Mouse (Mus musculus) R1 (cell line): ENCODE data around the gene Sh2b1.
"Not testable (repeated sequence)": the region's sequence is repeated elsewhere in the genome, so short reads cannot be mapped to it uniquely, and the experiment has no call there.

Experiments used
- DNase-seq: peaks from one replicate; pipeline ENCODE4 v3.0.0-alpha.2; 2018; ENCODE audit warnings: low read depth, low spot score

Sh2b1 gene

GRCm38 (mm10) chr7:126474993-126475581 lies at the start of gene Sh2b1:
TSS of gene Sh2b1 (minus strand) at chr7:126475424.
- peak; percentile 96 for DNase-seq

GRCm38 (mm10) chr7:126523316-126523715 lies 48.1 kb upstream of the Sh2b1 start:
- DNase-seq, result no peak

GRCm38 (mm10) chr7:126519513-126519912 lies 44.3 kb upstream of the Sh2b1 start:
- DNase-seq, result no peak

- no peak for DNase-seq
Measured at GRCm38 (mm10) chr7:126518261-126518941, 43.2 kb upstream of the Sh2b1 start.

- DNase-seq, result no peak
Measured at GRCm38 (mm10) chr7:126511287-126511686, 36.1 kb upstream of the Sh2b1 start.

DNA sequence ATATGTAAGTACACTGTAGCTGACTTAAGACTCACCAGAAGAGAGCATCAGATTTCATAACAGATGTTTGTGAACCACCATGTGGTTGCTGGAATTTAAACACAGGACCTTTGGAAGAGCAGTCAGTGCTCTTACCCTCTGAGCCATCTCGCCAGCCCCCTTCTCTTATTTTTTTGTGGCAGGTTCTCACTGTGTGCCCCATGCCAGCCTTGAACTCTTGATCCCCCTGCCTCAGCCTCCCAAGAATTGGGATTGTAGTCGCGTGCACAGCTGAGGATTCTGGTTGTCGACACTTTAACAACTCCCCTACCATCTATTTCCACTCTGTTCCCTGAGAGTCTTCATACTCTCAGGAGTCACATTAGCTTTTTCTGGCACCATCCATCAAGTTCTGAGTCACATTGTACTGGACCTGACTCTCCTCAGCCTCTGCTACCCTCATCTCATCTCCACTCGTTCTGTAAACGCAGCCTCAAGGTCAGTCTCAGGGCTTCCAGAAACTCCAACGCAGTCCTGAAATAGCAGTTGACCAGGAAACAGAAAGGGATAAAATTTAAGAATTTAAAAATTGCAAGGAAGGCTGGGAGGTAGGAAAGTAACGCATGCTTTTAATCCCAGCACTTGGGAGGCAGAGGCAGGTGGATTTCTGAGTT lies 32.0 kb upstream of the Sh2b1 start:
- DNase-seq, result no peak

GRCm38 (mm10) chr7:126504913-126505312 lies 29.7 kb upstream of the Sh2b1 start:
- peak; percentile 70 for DNase-seq

GRCm38 (mm10) chr7:126503273-126503878 lies 28.2 kb upstream of the Sh2b1 start, which contains the start of gene Atxn2l:
TSS of gene Atxn2l (minus strand) at chr7:126503437.
- DNase-seq, result peak; percentile 99

- no peak for DNase-seq
Measured at GRCm38 (mm10) chr7:126502751-126503150, 27.5 kb upstream of the Sh2b1 start.

DNA sequence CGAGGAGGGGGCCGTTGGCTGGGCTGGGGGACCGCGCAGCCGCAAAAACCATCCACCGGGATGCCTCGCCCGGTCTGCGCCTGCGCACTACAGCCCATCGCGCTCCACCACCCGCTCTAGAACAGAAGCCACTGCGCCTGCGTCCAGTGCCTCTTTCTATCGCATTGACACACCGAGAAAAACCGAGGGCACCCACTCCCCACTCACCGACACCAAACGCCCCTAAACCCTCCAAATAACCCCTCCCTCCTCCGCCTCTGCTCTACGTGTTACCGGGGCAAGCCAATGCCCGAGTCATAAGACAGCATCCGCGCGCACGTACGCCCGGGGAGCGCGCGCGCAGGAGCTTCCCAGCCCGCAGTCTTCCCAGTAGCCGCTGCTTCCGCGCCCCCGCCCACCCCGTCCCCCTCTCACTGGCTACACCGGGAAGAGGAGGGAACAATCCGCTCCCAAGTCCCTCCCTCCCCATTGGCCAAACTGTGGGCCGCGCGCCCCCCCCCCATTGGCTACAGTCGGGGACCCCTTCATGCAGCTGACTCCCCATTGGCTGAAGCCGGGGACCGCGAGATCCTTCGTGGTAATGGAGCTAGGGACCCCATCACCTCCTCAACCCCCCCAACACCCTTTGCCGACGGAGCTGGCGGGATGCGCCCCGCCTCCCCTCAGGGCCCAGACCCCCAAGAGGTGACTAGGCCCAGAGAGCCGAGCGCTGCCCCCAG lies 27.0 kb upstream of the Sh2b1 start:
- peak; percentile 99 for DNase-seq

GRCm38 (mm10) chr7:126501684-126502022 lies 26.4 kb upstream of the Sh2b1 start:
- DNase-seq, result no peak

DNA sequence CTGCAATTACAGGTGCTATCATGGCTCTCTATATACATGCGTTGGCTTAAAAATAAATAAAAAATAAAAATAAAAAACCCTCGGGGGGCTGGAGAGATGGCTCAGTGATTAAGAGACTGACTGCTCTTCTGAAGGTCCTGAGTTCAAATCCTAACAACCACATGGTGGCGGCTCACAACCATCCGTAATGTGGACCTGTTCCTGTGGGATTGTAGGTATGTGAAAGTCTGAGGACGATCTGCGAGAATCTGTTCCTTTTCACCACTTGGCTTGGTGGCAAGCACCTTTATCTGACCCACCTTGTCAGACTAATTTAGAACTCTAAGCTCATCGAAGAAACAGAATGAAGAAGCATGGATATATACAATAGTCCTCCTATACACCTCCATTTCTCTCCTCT lies 24.2 kb upstream of the Sh2b1 start:
- DNase-seq, result no peak

- no peak for DNase-seq
Measured at GRCm38 (mm10) chr7:126497966-126498365, 22.7 kb upstream of the Sh2b1 start.

- no peak for DNase-seq
Measured at GRCm38 (mm10) chr7:126496475-126496874, 21.3 kb upstream of the Sh2b1 start.

DNA sequence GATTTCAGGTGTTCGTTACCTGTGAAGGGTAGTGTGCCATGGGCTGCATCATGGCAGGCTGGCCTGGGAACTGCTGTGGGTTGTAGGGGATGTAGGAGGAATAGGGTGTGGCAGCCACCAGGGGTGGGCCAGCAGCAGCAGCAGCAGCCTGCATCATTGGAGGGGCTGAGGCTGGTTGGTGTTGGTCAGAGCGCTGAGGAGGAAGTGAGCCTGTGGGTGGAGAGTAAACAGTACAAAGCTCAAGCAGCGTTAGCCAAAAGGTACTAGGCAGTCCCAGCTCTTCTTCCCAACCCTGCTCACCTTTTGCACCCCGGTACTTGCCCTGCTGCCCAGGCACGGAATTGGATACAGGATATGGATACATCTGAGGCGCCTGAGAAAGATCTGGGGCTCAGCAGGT lies 18.9 kb upstream of the Sh2b1 start:
- no peak for DNase-seq

DNA sequence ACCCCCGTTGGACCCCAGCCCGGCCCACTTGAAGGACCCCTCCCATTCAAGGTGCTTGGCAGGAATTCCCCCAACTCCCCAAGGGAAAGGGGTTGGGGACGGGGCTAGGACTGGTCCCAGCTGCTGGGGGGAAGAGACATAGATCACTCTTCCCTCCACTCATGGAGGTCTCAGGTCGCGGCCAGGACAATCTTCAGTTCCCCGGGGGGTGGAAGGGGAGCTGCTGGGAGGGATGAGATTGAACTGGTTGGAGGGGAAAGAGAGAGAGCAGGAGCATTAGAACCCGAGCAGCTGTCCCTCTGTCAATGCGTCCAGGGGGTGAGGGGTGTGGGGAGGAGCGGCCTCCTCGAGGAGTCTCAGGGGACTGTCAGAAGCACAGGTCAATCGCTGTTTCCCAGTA lies 16.7 kb upstream of the Sh2b1 start:
- no peak for DNase-seq

GRCm38 (mm10) chr7:126491005-126491404 lies 15.8 kb upstream of the Sh2b1 start:
- DNase-seq, result no peak

DNA sequence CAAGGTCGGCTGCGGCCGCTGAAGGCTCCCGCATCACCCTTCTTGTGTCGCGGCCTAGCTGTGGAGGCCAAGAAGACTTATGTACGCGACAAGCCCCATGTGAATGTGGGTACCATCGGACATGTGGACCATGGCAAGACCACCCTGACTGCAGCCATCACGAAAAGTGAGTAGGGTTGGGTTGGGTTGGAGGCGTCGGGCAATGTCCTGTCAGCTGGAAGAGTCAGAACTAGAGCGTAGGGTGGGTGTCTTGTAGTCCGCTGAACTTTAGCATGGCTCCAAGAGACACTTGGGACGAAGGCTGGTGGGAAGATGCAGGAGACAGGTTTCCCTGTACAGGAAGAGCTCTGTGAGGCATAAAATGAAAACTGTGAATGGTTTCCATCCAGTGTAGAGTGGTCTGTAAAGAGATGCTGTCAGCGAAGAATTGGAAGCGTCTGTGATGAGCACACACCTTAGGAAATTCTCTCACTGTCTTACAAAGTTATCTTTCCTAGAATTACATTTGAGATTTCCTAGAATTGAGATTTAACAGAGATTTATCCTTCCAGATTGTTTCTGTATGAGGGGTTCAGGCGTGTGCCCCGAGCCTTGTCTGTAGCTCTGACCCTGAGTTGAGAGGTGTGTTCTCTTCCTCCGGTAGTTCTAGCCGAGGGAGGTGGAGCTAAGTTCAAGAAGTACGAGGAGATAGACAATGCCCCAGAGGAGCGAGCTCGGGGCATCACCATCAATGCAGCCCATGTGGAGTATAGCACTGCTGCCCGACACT lies 12.6 kb upstream of the Sh2b1 start:
- not testable (repeated sequence) for DNase-seq

DNA sequence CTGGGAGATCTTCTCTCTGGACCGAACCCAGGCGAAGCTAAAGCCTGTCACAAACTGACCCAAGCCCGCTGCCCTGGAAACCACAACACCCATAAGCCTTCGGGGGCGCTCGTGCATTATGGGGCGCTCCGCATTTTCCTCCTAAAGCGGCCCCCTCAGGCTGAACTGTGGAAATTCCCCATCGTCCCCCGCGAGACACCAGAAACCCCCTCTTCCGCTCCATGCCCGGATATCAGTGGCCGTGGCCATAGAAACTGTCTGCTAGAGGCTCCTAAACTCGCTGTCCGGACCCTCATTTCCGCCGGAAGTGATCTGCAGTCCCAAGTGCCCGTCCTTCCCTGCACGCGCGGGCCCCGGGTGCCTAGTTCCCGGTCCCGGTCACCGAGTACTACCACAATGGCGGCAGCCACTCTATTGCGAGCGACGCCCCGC lies 11.8 kb upstream of the Sh2b1 start, which contains the start of gene Tufm:
TSS of gene Tufm (plus strand) at position 310 of the 432 bp plus-strand sequence.
- DNase-seq, result peak; percentile 98

DNA sequence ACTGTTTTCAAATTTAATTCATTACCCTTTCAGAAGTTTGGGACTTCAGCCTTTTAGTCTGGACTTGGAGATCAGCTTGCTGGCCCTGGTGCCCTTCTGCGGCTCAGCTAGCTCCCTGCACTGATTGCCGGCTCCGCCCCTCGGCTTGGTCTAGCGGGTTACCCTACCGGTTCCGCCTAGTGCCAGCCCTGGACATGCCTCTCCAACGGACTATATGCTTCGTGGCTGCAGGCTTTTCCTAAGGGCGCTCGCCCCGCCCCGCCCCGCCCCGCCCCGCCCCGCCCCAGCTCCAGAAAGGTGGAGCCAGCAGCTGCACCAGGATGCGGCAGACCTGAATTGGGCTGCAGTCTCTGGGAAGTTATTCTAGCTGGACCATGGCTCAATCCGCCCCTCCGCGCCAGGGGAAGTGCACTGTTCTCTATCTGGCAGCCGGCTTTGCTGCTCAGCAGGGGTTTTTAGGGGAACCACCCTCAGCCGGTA lies 7.2 kb upstream of the Sh2b1 start:
- DNase-seq, result peak; percentile 96

GRCm38 (mm10) chr7:126481699-126482098 lies 6.5 kb upstream of the Sh2b1 start:
- DNase-seq, result peak; percentile 45
